Mouse (Mus musculus): ENCODE measurements around the gene Dyx1c1.
A peak's percentile ranks its signal among the peaks of the same experiment; 100 is the strongest.

Dyx1c1 gene

GRCm38 (mm10) chr9:72974734-72975133, 16.1 kb downstream of the Dyx1c1 start:
- DNase-seq = no peak

DNA sequence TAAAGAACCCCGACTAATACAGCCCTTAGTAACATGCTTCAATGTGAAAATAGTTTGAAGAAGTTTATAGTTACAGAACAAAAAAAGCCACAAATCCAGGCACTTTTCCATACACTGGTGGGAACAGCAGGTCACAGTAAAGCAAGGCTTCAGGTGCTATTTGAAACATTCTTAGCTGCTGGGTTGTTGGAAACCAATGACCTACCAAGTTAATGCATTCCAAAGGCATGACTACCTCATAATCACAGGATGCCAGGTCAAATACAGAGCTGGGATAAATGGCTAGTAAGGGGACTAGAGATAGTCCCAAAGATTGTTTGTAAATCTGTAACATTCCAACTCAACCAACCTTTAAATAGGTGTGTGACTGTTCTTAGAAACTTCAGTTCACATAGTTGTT, 16.7 kb downstream of the Dyx1c1 start:
- no peak for DNase-seq

- DNase-seq = no peak
Observed at GRCm38 (mm10) chr9:72983066-72983465, 24.5 kb downstream of the Dyx1c1 start.

DNA sequence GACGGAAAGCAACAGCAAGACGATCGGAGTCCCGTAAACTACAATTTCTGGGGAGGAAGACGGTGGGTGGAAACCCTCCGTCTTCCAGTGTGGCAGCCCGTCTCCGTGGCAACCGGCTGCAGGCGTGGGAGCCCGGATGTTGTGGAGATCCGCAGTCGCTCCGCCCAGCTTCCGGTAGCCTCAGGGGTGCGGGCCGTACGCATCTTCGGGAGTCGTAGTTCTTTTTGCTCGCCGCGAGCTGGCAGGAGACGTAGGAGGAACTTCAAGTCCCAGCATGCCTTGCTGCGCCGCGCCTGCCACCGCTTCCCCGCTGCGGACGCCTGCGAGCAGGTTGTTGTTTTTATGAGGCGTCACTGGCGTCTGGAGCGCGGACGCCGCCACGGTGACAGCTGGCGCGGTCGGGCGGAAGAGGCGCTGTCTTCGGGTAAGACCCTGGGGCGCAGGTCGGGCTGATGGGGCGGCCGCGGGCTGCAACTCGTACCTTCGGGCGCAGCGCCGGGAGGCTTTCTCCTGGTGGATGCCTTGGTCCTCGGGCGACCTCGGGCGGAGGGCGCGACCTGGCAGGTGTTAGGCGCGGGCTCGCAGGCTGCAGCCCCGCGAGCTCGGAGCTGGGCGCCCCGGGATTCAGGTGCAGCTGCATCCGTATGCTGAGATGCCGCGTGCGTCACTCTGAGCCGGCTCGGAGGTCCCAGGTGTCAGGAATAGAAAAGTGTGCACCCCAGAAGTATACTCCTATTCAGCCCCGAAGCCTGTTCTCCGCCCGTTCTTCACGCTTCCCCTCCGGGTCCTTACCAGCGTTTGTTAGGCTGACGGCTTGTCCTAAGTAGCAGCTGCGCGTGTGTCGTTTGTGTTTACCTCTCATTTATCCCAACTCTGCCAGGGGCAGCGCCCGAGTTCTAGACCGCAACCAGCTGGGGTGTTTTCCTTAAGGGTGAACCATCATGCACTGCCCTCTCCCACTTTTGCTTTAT, 26.9 kb downstream of the Dyx1c1 start, which contains the start of the genes Ccpg1os and Ccpg1:
TSS of gene Ccpg1os (minus strand) at position 133 of the 971 bp plus-strand sequence.
TSS of gene Ccpg1 (plus strand) at position 180 of the 971 bp plus-strand sequence.
- DNase-seq = peak; percentile 96

- no peak for DNase-seq
Observed at GRCm38 (mm10) chr9:72987703-72988102, 29.1 kb downstream of the Dyx1c1 start.

- no peak for DNase-seq
Observed at GRCm38 (mm10) chr9:72988706-72989105, 30.1 kb downstream of the Dyx1c1 start.

GRCm38 (mm10) chr9:72991420-72991819, 32.8 kb downstream of the Dyx1c1 start:
- no peak for DNase-seq

- no peak for DNase-seq
Observed at GRCm38 (mm10) chr9:72992576-72992975, 34.0 kb downstream of the Dyx1c1 start.

GRCm38 (mm10) chr9:72996167-72996566, 37.6 kb downstream of the Dyx1c1 start:
- DNase-seq = no peak

DNA sequence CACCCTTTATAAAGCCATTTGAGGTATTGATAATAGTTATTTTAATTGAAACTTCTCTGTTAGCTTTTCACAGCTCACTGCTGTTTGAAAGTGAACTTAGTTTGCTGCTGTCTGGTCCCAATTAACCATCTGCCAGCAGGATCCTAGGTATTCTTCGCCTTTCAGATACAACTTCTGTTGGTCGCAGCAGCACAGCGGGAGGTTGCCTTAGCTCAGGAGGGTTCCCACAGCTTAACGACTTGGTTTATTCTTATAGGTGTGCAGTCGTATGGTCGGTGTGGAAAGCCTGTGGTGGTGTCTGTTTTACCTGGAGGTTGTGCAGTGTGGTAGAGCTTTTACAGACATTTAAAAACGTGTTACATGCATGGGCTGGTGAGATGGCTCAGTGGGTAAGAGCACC, 38.2 kb downstream of the Dyx1c1 start:
- DNase-seq = no peak

DNA sequence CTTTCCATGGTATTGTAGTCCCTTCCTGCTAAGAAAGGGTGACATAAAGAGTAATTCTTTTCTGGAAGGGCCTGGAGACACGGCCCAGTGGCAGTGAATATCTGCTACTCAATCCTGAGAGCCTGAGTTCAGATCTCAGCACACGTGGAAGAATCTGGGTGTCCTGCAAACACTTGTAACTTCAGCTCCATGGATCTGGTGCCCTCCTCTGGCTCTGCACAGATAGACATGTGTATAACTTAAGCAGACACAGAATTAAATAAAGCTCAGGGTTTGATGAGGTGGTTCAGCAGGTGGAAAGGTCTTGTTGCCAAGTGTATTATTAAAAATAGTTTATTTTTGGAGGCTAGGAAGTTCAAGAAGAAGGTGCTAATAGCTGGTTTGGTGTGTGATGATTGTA, 41.9 kb downstream of the Dyx1c1 start:
- DNase-seq = no peak

DNA sequence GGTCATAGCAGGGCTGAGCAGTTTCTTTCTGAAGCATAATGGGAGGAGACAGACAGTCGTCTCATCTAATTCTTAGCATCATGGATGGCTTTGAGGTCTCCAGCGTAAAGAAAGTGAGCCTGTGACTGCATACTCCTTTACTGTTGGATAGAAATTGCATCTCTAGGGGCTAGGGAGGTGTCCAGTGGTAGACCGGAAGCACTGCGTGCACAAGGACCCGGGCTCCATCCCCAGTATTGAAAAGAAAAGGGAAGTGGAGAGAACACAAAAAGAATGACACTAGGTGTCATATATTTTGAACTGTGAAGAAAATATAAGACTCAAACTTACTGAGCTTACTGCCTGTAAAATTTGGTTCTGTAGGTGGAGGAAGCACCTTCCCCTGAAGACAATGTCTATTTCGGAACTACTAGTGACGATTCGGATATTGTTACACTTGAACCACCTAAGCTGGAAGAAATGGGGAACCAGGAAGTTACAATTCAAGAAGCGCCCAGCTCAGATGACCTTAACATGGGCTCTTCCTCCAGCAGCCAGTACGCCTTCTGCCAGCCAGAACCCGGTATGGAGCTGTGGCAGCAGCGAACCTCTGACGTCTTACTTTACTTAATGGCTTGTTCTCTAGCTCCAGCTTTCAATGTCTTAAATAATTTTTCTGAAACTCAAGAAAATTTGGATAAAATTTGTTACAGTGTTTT, 42.9 kb downstream of the Dyx1c1 start:
- DNase-seq = no peak

GRCm38 (mm10) chr9:73002177-73002576, 43.6 kb downstream of the Dyx1c1 start:
- DNase-seq = no peak

- DNase-seq = no peak
Observed at GRCm38 (mm10) chr9:73004076-73004475, 45.5 kb downstream of the Dyx1c1 start.

DNA sequence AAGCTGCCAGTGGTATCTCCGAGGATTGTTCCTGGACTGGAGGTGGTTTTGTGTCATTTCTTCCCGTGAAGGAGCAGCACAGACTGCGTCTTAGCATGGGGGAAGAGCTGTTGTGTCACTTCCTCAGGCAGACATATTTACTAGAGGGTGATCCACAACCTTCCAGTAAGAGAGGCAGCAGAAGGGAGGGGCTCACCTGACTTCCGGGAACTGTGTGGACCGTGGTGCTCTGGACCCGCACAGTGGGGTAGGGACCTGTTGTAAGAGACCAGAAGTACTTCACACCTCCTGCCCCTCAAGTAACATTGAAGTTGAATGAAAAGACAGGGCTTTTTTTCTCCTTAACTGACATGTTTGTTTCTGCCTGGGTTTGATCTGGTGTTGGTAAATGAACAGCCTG, 46.5 kb downstream of the Dyx1c1 start:
- no peak for DNase-seq

DNA sequence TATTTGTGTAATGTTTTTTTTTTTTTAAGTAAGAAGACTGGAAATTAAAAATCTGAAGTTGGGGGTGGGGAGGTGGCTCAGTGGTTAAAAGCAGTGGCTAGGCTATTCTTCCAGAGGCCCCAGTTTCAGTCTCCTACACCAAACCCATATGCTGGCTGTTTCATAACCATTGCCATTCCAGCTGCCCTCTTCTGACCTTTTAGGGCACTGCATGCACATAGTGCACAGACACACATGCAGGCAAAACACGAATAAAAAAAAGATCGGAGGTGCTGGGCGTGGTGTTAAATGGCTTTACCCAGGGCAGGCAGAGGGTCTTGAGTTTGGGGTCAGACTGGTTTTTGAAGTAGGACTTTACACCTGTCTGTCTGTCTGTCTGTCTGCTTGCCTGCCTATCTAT, 47.6 kb downstream of the Dyx1c1 start:
- peak; percentile 11 for DNase-seq

GRCm38 (mm10) chr9:73008384-73008783, 49.8 kb downstream of the Dyx1c1 start:
- no peak for DNase-seq

DNA sequence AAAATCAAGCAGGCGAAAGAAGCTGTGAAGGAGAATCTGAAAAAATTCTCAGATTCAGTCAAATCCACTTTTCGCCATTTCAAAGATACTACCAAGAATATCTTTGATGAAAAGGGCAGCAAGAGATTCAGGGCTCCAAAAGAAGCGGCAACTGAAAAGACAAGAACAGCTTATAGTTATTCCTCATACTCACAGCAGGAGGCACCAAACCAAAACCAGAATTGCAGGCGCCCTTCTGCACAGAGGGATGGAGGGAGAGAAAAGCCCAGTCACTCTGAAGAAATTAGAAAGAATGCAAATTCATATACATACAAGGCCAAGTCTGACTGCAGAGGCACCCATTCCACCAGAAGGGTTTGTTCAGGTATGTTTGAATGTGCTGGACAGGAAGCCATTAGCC, 54.0 kb downstream of the Dyx1c1 start:
- no peak for DNase-seq

- no peak for DNase-seq
Observed at GRCm38 (mm10) chr9:73014724-73015123, 56.1 kb downstream of the Dyx1c1 start.

DNA sequence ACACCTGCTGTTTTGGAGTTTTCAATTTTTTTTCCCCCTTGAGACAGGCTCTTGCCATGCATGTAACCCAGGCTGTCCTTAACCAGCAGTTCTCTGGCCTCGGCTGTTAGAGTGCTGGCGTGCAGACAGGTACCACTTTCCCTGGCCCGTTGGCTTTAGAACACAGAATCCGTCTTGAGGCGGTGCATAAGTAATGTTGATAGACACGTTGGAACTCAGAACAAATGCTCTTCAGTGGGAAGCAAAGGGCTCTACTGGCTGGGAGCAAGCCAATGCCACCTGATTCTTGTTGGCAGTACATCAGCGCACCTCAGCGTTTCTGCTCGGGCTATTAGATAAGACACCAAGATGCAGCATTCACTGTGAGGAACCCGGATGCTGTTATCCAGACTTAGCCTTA, 61.3 kb downstream of the Dyx1c1 start:
- DNase-seq = no peak

DNA sequence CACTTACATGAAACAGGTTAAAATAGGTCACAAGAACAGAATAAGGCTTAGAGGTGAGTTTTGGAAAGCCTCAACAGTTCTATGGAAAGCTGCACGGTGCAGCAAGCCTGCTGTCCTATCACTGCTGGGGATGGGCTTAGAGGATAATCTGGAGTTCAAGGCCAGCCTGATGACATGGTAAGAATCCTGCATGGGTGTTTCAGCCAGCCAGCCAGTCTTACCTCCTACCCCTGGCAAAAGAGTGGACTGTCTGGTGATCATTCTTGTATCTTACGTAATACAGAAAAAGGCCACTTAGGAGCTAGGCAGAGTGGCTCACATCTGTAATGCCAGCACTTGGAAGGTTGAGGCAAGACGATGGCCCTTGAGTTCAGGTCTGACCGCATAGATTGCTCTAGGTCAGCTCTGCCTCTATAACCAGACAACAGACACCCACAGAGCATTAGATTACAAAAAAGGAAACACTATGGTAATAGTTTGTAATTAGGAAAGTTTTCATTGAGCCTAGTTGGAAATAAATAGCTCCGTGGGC, 62.0 kb downstream of the Dyx1c1 start:
- DNase-seq = no peak

All from thymus, postnatal 25 days (tissue).